Mouse (Mus musculus) brown adipose tissue, adult 24 weeks (tissue): ENCODE measurements around the gene Zw10. TPM values are rescaled to one million over a fixed set of nuclear protein-coding genes. Genes with fewer than 3 reads are reported as not detected.

Experiments
- H3K27ac ChIP-seq: fragments of 200-500 bp; replicated peaks from 2 replicates; pipeline ENCODE4 v1.5.1; 2012; ENCODE audit warnings: low read depth, mild to moderate bottlenecking, low read length
- H3K4me1 ChIP-seq: fragments of 200-500 bp; 2 replicates; pipeline ENCODE4 v1.6.1; 2012; ENCODE audit warnings: low read length, mixed read lengths; ENCODE audit not compliant: control insufficient read depth, insufficient read depth, insufficient read length
- H3K4me3 ChIP-seq: fragments of 200-500 bp; 2 replicates; pipeline ENCODE4 v1.5.1; 2012; ENCODE audit warnings: low read depth, mild to moderate bottlenecking, low read length, moderate library complexity; ENCODE audit not compliant: insufficient read depth
- polyA plus RNA-seq: library from polyadenylated mRNA; stranded (reverse); fragments of >200 nt; gene quantifications from 2 replicates; pipeline ENCODE4 v1.2.4, GENCODE M21; 2012; ENCODE audit not compliant: missing spikeins, insufficient read depth, insufficient read length

Zw10 gene
- 3.8 and 5.7 TPM in 2 replicates for polyA plus RNA-seq

- Histone ChIP-seq H3K4me1 (no peaks in the 10 kb centered on the region), H3K4me3 (peak within 1 kb of the TSS; percentile 76), H3K27ac (peak within 1 kb of the TSS; percentile 29)
Observed at GRCm38 (mm10) chr9:49055333-49056205, at the start of gene Zw10. Gene Zw10 (plus strand): TSS chr9:49055613.

GRCm38 (mm10) chr9:49015824-49016223 is 39.6 kb upstream of the Zw10 start:
- H3K4me1 ChIP-seq = no peaks in the 10 kb centered on the region

DNA sequence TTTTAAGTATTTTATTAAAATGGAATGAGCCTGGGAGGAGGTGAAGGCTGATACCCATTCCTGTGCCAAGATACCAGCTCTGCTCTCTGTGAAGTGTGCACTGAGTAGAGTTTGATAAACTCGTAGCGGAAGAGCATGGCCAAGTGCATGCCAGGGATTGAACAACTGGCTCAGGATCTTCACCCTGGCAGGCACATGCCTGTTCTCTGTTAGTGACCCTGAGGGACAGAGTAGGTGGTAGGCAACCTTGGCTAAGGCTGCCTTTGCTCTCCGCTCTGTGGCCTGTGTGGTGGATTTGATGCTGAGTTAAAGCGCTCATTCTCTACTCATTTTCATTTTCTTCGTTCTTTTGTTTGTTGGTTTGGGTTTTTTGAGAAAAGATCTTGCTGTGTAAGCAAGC is 34.1 kb upstream of the Zw10 start:
- no peak overlapping the region for H3K4me3 ChIP-seq
- H3K4me1 ChIP-seq = no peaks in the 10 kb centered on the region
- H3K27ac ChIP-seq = no peak overlapping the region

More at GRCm38 (mm10) chr9:49015824-49016223, 39.6 kb upstream of the Zw10 start:
- Histone ChIP-seq H3K4me3 (no peak overlapping the region), H3K27ac (no peak overlapping the region)

GRCm38 (mm10) chr9:49023956-49024355 is 31.5 kb upstream of the Zw10 start:
- Histone ChIP-seq H3K4me3 (no peak overlapping the region), H3K27ac (no peak overlapping the region), H3K4me1 (no peaks in the 10 kb centered on the region)

DNA sequence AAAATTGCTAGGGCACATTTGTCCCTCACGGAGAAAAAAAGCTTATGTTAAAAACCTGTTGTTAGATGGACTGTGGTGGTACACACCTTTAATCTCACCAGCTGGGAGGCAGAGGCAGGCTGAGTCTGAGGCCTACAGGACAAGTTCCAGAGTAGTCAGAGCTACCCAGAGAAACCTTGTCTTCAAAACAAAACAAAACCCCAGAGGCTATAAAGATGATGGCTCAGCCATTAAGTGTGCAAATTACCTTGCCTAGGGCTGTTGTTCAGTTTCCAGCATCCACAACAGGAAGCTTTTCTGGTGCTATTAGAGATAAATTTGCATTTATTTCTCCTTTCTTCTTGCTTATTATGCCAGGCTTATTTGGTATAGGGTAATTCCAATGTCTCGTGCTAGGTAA is 30.9 kb upstream of the Zw10 start:
- H3K4me1 ChIP-seq = no peaks in the 10 kb centered on the region
- H3K4me3 ChIP-seq = no peak overlapping the region
- no peak overlapping the region for H3K27ac ChIP-seq

GRCm38 (mm10) chr9:49034764-49035163 is 20.6 kb upstream of the Zw10 start:
- Histone ChIP-seq H3K4me3 (no peak overlapping the region), H3K27ac (no peak overlapping the region), H3K4me1 (no peaks in the 10 kb centered on the region)

- no peak overlapping the region for H3K4me3 ChIP-seq
- no peaks in the 10 kb centered on the region for H3K4me1 ChIP-seq
Observed at GRCm38 (mm10) chr9:49050901-49051300, 4.5 kb upstream of the Zw10 start.

GRCm38 (mm10) chr9:49051349-49051748 is 4.1 kb upstream of the Zw10 start:
- Histone ChIP-seq H3K4me3 (no peak overlapping the region), H3K4me1 (no peaks in the 10 kb centered on the region), H3K27ac (no peak overlapping the region)

More at GRCm38 (mm10) chr9:49050901-49051300, 4.5 kb upstream of the Zw10 start:
- H3K27ac ChIP-seq = no peak overlapping the region

DNA sequence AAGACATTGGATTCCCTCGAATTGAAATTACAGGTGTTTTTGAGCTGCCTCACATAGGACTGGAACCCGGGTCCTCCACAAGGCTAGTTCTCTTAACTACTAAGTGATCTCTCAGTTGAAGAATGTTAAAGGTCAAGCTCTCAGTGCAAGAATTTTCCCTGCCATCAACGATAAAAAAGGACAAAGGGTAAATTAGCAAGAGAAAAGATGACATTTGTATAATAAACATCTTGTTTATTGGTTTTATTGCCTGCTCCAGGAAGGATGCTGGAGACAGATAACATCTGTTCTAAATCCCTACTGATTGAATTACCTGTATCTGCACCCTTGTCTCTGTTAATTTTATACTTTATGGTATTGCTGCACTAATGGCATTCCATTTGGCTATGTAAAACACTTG is 1.4 kb upstream of the Zw10 start:
- H3K27ac ChIP-seq = no peak overlapping the region
- no peak overlapping the region for H3K4me3 ChIP-seq
- no peaks in the 10 kb centered on the region for H3K4me1 ChIP-seq

DNA sequence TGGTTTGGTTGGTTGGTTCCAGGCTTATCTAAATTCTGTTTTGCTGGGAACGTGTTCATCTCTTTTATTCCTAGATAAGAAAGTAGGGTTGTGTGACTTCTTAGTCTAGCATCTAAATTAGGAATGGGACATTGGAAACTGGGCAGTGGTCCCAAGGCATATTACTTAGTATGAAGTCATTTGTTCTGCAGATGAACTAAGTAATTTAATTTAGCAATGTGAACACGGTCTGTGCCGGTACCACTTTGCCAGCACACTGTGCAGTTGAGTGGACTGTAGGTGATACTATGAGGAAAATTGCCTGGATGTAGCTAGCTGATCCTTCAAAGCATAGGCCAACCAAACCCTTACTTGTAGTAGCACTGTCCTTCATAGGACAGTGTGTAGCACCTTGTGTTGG is 21.4 kb downstream of the Zw10 start:
- Histone ChIP-seq H3K4me1 (no peaks in the 10 kb centered on the region), H3K4me3 (no peak overlapping the region), H3K27ac (no peak overlapping the region)

DNA sequence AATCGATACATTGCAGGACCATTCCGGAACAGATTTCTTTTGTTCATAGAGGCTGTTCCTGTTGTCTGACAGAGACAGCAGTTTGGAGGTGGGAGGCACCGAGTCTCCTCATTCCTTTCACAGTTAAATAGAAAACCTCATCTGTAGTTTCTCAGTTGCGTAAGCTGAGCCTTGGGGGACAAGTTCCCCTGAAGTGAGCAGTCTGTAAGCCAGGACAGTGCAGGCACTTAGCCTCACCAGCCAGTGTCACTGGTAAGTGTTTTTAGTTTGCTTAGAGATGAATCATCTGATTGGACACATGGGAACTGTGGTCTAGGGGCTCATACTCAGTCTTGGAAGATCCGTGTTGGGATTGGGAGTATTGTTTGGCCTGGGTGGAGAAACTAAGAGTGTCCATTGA is 25.7 kb downstream of the Zw10 start, which contains the start of gene Tmprss5:
Gene Tmprss5 (plus strand): TSS at position 154 of the 400 bp plus-strand sequence.
- H3K4me3 ChIP-seq = no peak within 1 kb of the TSS
- H3K4me1 ChIP-seq = no peaks in the 10 kb centered on the region
- no peak within 1 kb of the TSS for H3K27ac ChIP-seq

DNA sequence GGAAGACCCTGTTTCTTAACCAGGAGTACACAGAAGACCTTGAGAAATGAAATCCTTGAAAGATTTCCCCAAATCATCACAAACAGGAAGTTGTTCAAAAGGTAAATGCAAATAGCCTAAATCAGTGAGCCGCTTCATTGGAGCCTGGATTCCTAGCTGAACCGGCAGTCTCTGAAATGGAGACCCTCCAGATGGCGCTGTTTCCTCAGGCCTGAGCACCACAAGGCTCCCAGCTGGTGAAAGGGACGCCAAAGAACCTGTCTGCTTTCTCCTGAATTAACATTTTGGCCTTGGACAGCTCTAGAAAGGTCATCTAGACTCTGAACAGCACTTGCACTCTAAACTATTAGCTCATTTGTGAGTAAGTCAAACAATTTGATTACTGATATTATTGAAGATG is 26.1 kb downstream of the Zw10 start:
- H3K4me3 ChIP-seq = no peak overlapping the region
- H3K27ac ChIP-seq = no peak overlapping the region

DNA sequence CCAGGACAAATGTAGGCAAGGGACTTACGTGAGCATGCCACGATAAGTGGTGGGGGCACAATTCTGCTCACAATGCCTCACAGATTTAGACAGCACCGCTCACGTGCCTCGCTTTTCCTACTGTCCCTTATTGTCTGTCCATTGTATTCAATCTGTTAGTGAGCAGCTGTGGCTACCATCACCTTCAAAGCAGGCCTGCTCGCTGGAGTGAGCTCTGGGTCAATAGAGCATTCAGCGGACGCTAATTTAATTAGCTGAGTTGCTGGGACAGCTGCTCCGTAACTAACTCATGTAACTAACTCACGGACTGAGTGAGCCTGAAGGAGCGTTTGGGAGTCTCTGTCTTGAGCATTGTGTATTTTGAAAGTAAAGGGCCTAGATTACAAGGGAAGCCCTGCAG is 31.9 kb downstream of the Zw10 start:
- Histone ChIP-seq H3K4me1 (no peaks in the 10 kb centered on the region), H3K4me3 (no peak overlapping the region), H3K27ac (no peak overlapping the region)

More for the DNA sequence above, 26.1 kb downstream of the Zw10 start:
- no peaks in the 10 kb centered on the region for H3K4me1 ChIP-seq

DNA sequence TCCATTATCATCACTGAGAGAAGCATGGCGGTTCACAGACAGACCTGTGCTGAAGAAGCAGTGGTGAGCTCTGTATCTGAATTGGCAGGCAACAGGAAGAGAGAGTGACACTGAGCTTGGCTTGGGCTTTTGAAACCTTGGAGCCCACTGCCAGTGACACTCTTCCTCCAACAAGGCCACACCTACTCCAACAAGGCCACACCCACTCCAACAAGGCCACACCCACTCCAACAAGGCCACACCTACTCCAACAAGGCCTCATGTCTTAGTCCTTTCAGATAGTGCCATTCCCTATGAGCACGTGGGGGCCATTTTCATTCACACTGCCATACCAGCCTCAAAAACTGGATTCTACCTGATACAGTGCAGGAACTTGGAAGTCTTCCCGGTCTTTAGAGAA is 43.5 kb downstream of the Zw10 start:
- H3K4me1 ChIP-seq = no peaks in the 10 kb centered on the region
- H3K27ac ChIP-seq = no peak overlapping the region
- no peak overlapping the region for H3K4me3 ChIP-seq

DNA sequence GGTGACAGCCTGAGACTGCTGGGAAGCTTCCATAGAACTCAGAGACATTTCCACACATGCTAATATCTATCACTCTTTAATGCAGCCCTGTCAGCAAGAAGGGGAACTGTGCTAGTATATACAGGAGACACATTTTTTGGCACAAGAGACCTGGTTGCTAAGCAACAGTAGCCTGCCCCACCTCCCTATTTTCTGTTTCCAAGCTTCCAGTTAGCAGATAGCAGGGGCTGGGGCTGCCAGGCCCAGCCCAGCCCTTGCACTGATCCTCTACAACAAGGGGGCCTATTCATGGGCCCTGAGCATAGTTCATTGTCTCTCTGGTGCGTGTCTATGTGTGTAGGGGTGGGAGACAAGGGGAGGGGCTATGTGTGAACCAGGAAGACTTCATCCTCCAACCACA is 46.9 kb downstream of the Zw10 start:
- Histone ChIP-seq H3K4me1 (no peaks in the 10 kb centered on the region), H3K4me3 (no peak overlapping the region), H3K27ac (no peak overlapping the region)

- no peak overlapping the region for H3K4me3 ChIP-seq
- no peak overlapping the region for H3K27ac ChIP-seq
- H3K4me1 ChIP-seq = no peaks in the 10 kb centered on the region
Observed at GRCm38 (mm10) chr9:49109101-49109500, 53.7 kb downstream of the Zw10 start.
